Mouse (Mus musculus) forebrain, embryonic 16.5 days (tissue): Measurements from ENCODE around the gene Tlr4. TPM values are rescaled to one million over a fixed set of nuclear protein-coding genes. Genes with fewer than 3 reads are reported as not detected.

Experiments used
- ATAC-seq: fragments of 200-750 bp; cut with Nextera tagmentation; 2 replicates; pipeline ENCODE4 v1.8.0; 2017; ENCODE audit warnings: mild to moderate bottlenecking, moderate library complexity
- H3K27ac ChIP-seq: fragments of 300-500 bp; sonication (generic); 2 replicates; pipeline ENCODE4 v1.5.1; 2014; ENCODE audit warnings: low read length, control low read depth
- H3K27me3 ChIP-seq: fragments of 300-500 bp; sonication (generic); replicated peaks from 2 replicates; pipeline ENCODE4 v1.6.1; 2014; ENCODE audit warnings: low read length; ENCODE audit not compliant: control insufficient read depth, insufficient read depth
- H3K36me3 ChIP-seq: fragments of 300-500 bp; sonication (generic); 2 replicates; pipeline ENCODE4 v1.6.1; 2014; ENCODE audit not compliant: control insufficient read depth, insufficient read depth
- H3K4me1 ChIP-seq: fragments of 300-500 bp; sonication (generic); replicated peaks from 2 replicates; pipeline ENCODE4 v1.6.1; 2014; ENCODE audit warnings: low read length; ENCODE audit not compliant: control insufficient read depth, insufficient read depth
- H3K4me2 ChIP-seq: fragments of 300-500 bp; sonication (generic); 2 replicates; pipeline ENCODE4 v1.6.1; 2014; ENCODE audit warnings: mild to moderate bottlenecking, low read length, control low read depth
- H3K4me3 ChIP-seq: fragments of 300-500 bp; sonication (generic); replicated peaks from 2 replicates; pipeline ENCODE4 v1.5.1; 2014; ENCODE audit warnings: mild to moderate bottlenecking, low read length, control low read depth
- H3K9ac ChIP-seq: fragments of 300-500 bp; sonication (generic); replicated peaks from 2 replicates; pipeline ENCODE4 v1.6.1; 2014; ENCODE audit warnings: low read depth, low read length, control low read depth
- H3K9me3 ChIP-seq: fragments of 300-500 bp; sonication (generic); 2 replicates; pipeline ENCODE4 v1.6.1; 2016; ENCODE audit warnings: low read length; ENCODE audit not compliant: control insufficient read depth
- WGBS: fragments of 180-500 bp; shearing (Covaris S2); extraction: QIAGEN DNeasy Blood & Tissue Kit; methylation state at CpG from one replicate; pipeline ENCODE4 v1.1.7; 2014; 5-methylcytosine and 5-hydroxymethylcytosine counted together
- polyA plus RNA-seq: library from polyadenylated mRNA; unstranded; fragments of >200 nt; fragmentation: Nextera tagmentation; extraction: Ambion mirVana; gene quantifications from 2 replicates; pipeline ENCODE4 v1.2.1, GENCODE M21; 2015

The Tlr4 gene
- polyA plus RNA-seq, 1 experiment from 2014 or later = 0.61 TPM

GRCm38 (mm10) chr4:66828686-66829085 is 1.3 kb downstream of the Tlr4 start:
- H3K4me3 ChIP-seq = no peak overlapping the region
- WGBS = 11% methylated on average over 5 of the region's 5 CpGs
- no peak overlapping the region for H3K27ac ChIP-seq
- no peaks in the 10 kb centered on the region for H3K27me3 ChIP-seq
- ATAC-seq = no peak
- no peak overlapping the region for H3K9ac ChIP-seq
- no peaks in the 10 kb centered on the region for H3K4me1 ChIP-seq
- H3K9me3 ChIP-seq = no peaks in the 10 kb centered on the region
- no peak overlapping the region for H3K4me2 ChIP-seq
- no peaks in the 10 kb centered on the region for H3K36me3 ChIP-seq

- no peaks in the 10 kb centered on the region for H3K36me3 ChIP-seq
- H3K4me1 ChIP-seq = no peaks in the 10 kb centered on the region
- no peak for ATAC-seq
- no peaks in the 10 kb centered on the region for H3K9me3 ChIP-seq
- 75% methylated on average over 2 of the region's 2 CpGs for WGBS
- no peak overlapping the region for H3K4me3 ChIP-seq
- no peak overlapping the region for H3K4me2 ChIP-seq
- H3K27me3 ChIP-seq = no peaks in the 10 kb centered on the region
- no peak overlapping the region for H3K9ac ChIP-seq
- H3K27ac ChIP-seq = no peak overlapping the region
These were observed 10.7 kb downstream of the Tlr4 start for GRCm38 (mm10) chr4:66838071-66838470.

- Histone ChIP-seq H3K4me1 (no peaks in the 10 kb centered on the region), H3K9ac (no peak overlapping the region), H3K27me3 (no peaks in the 10 kb centered on the region), H3K4me3 (no peak overlapping the region), H3K36me3 (no peaks in the 10 kb centered on the region), H3K9me3 (no peaks in the 10 kb centered on the region), H3K4me2 (no peak overlapping the region), H3K27ac (no peak overlapping the region)
- WGBS = 64% methylated on average over 1 of the region's 1 CpGs
- no peak for ATAC-seq
These were observed 15.9 kb downstream of the Tlr4 start for GRCm38 (mm10) chr4:66843255-66843654.

- H3K9ac ChIP-seq = no peak overlapping the region
These were observed 24.6 kb downstream of the Tlr4 start for GRCm38 (mm10) chr4:66852011-66852410.

GRCm38 (mm10) chr4:66856992-66857391 is 29.6 kb downstream of the Tlr4 start:
- H3K4me2 ChIP-seq = no peak overlapping the region
- WGBS = 88% methylated on average over 1 of the region's 1 CpGs

More at GRCm38 (mm10) chr4:66852011-66852410, 24.6 kb downstream of the Tlr4 start:
- no peaks in the 10 kb centered on the region for H3K9me3 ChIP-seq
- H3K27ac ChIP-seq = no peak overlapping the region
- H3K4me2 ChIP-seq = no peak overlapping the region
- no peak for ATAC-seq
- no peaks in the 10 kb centered on the region for H3K36me3 ChIP-seq
- no peaks in the 10 kb centered on the region for H3K4me1 ChIP-seq
- H3K27me3 ChIP-seq = no peaks in the 10 kb centered on the region
- WGBS = 89% methylated on average over 3 of the region's 3 CpGs
- no peak overlapping the region for H3K4me3 ChIP-seq

GRCm38 (mm10) chr4:66869919-66870318 is 42.5 kb downstream of the Tlr4 start:
- H3K9me3 ChIP-seq = no peaks in the 10 kb centered on the region
- H3K27me3 ChIP-seq = no peaks in the 10 kb centered on the region
- WGBS = 56% methylated on average over 7 of the region's 7 CpGs
- H3K4me3 ChIP-seq = no peak overlapping the region
- no peaks in the 10 kb centered on the region for H3K36me3 ChIP-seq
- no peak overlapping the region for H3K27ac ChIP-seq
- H3K4me1 ChIP-seq = no peaks in the 10 kb centered on the region
- no peak for ATAC-seq
- H3K4me2 ChIP-seq = no peak overlapping the region
- H3K9ac ChIP-seq = no peak overlapping the region

More at GRCm38 (mm10) chr4:66856992-66857391, 29.6 kb downstream of the Tlr4 start:
- no peaks in the 10 kb centered on the region for H3K4me1 ChIP-seq
- H3K9me3 ChIP-seq = no peaks in the 10 kb centered on the region
- no peak for ATAC-seq
- H3K27me3 ChIP-seq = no peaks in the 10 kb centered on the region
- no peaks in the 10 kb centered on the region for H3K36me3 ChIP-seq
- no peak overlapping the region for H3K4me3 ChIP-seq
- H3K27ac ChIP-seq = no peak overlapping the region
- H3K9ac ChIP-seq = no peak overlapping the region

- no peak overlapping the region for H3K4me2 ChIP-seq
- no peaks in the 10 kb centered on the region for H3K36me3 ChIP-seq
- no peaks in the 10 kb centered on the region for H3K4me1 ChIP-seq
- H3K27me3 ChIP-seq = no peaks in the 10 kb centered on the region
- WGBS = 76% methylated on average over 5 of the region's 5 CpGs
- H3K4me3 ChIP-seq = no peak overlapping the region
- H3K27ac ChIP-seq = no peak overlapping the region
- no peaks in the 10 kb centered on the region for H3K9me3 ChIP-seq
- ATAC-seq = no peak
- H3K9ac ChIP-seq = no peak overlapping the region
These were observed 44.6 kb downstream of the Tlr4 start for GRCm38 (mm10) chr4:66872026-66872425.

GRCm38 (mm10) chr4:66873342-66873741 is 46.0 kb downstream of the Tlr4 start:
- Histone ChIP-seq H3K9ac (no peak overlapping the region), H3K27me3 (no peaks in the 10 kb centered on the region), H3K27ac (no peak overlapping the region), H3K36me3 (no peaks in the 10 kb centered on the region), H3K4me3 (no peak overlapping the region), H3K9me3 (no peaks in the 10 kb centered on the region), H3K4me1 (no peaks in the 10 kb centered on the region), H3K4me2 (no peak overlapping the region)
- ATAC-seq = no peak

- Histone ChIP-seq H3K9me3 (no peaks in the 10 kb centered on the region), H3K27me3 (no peaks in the 10 kb centered on the region), H3K4me1 (no peaks in the 10 kb centered on the region), H3K4me3 (no peak overlapping the region), H3K9ac (no peak overlapping the region), H3K4me2 (no peak overlapping the region), H3K27ac (no peak overlapping the region), H3K36me3 (no peaks in the 10 kb centered on the region)
- 75% methylated on average over 4 of the region's 4 CpGs for whole genome bisulfite sequencing
- ATAC-seq = no peak
These were observed 48.4 kb downstream of the Tlr4 start for GRCm38 (mm10) chr4:66875751-66876150.

GRCm38 (mm10) chr4:66877609-66878008 is 50.2 kb downstream of the Tlr4 start:
- no peaks in the 10 kb centered on the region for H3K9me3 ChIP-seq
- no peaks in the 10 kb centered on the region for H3K4me1 ChIP-seq
- H3K9ac ChIP-seq = no peak overlapping the region
- no peak overlapping the region for H3K27ac ChIP-seq
- 45% methylated on average over 11 of the region's 11 CpGs for WGBS
- ATAC-seq = no peak
- H3K4me2 ChIP-seq = no peak overlapping the region
- H3K4me3 ChIP-seq = no peak overlapping the region
- no peaks in the 10 kb centered on the region for H3K36me3 ChIP-seq
- no peaks in the 10 kb centered on the region for H3K27me3 ChIP-seq
